Mouse (Mus musculus): Measurements from ENCODE around the gene Vsig10l. TPM values are rescaled to one million over a fixed set of nuclear protein-coding genes. Genes with fewer than 3 reads are reported as not detected.

Gene Vsig10l
- polyA plus RNA-seq, 1 experiment = 5.7 TPM

- 0 out of 2 replicates have a peak, but pooled peaks have one; percentile 9 for TF ChIP-seq POLR2A (IDR thresholded peaks at IDR 0.05; ENCODE audit: borderline replicate concordance, control insufficient read depth, low read depth, low read length)
- peak; percentile 25; the same call in 1 of the 2 replicates for TF ChIP-seq CTCF (IDR thresholded peaks at IDR 0.05; ENCODE audit: control insufficient read depth, insufficient read depth, low read length)
- H3K27ac ChIP-seq (ENCODE audit: control insufficient read depth, insufficient read depth, low read depth, low read length, poor library complexity) = peak overlapping the region; percentile 8; the same call in 1 of the 2 replicates
- WGBS = 10% methylated on average over 35 of the region's 35 CpGs
- peak overlapping the region; percentile 74 for H3K4me3 ChIP-seq (replicated peaks; ENCODE audit: control insufficient read depth, low read depth, low read length)
- peaks cover 2% of the 10 kb centered on the region for H3K4me1 ChIP-seq (ENCODE audit: control insufficient read depth, insufficient read depth, low read length)
Measured at GRCm38 (mm10) chr7:43464864-43465343, 2.0 kb downstream of the Vsig10l start.

GRCm38 (mm10) chr7:43465344-43466098 lies 2.6 kb downstream of the Vsig10l start:
- Histone ChIP-seq H3K27ac (ENCODE audit: control insufficient read depth, insufficient read depth, low read depth, low read length, poor library complexity) (peak overlapping the region; percentile 61), H3K4me1 (ENCODE audit: control insufficient read depth, insufficient read depth, low read length) (peaks cover 2% of the 10 kb centered on the region), H3K4me3 (replicated peaks; ENCODE audit: control insufficient read depth, low read depth, low read length) (peak overlapping the region; percentile 74)
- 0% methylated on average over 33 of the region's 33 CpGs for WGBS
- TF ChIP-seq POLR2A (IDR thresholded peaks at IDR 0.05; ENCODE audit: borderline replicate concordance, control insufficient read depth, low read depth, low read length) (0 out of 2 replicates have a peak, but pooled peaks have one; percentile 1), CTCF (IDR thresholded peaks at IDR 0.05; ENCODE audit: control insufficient read depth, insufficient read depth, low read length) (peak; percentile 11; the same call in 1 of the 2 replicates)

GRCm38 (mm10) chr7:43466099-43466694 lies 3.2 kb downstream of the Vsig10l start:
- WGBS = under 1% methylated on average over 33 of the region's 33 CpGs

GRCm38 (mm10) chr7:43470373-43470772 lies 7.4 kb downstream of the Vsig10l start:
- H3K4me3 ChIP-seq (replicated peaks; ENCODE audit: control insufficient read depth, low read depth, low read length) = no peak overlapping the region
- H3K4me1 ChIP-seq (ENCODE audit: control insufficient read depth, insufficient read depth, low read length) = no peaks in the 10 kb centered on the region
- no peak overlapping the region for H3K27ac ChIP-seq (ENCODE audit: control insufficient read depth, insufficient read depth, low read depth, low read length, poor library complexity)
- TF ChIP-seq CTCF (IDR thresholded peaks at IDR 0.05; ENCODE audit: control insufficient read depth, insufficient read depth, low read length) = peak; percentile 63
- no peak for TF ChIP-seq POLR2A (IDR thresholded peaks at IDR 0.05; ENCODE audit: borderline replicate concordance, control insufficient read depth, low read depth, low read length)
- WGBS = 67% methylated on average over 8 of the region's 8 CpGs

More at GRCm38 (mm10) chr7:43466099-43466694, 3.2 kb downstream of the Vsig10l start:
- Histone ChIP-seq H3K4me1 (ENCODE audit: control insufficient read depth, insufficient read depth, low read length) (peaks cover 2% of the 10 kb centered on the region), H3K27ac (ENCODE audit: control insufficient read depth, insufficient read depth, low read depth, low read length, poor library complexity) (peak overlapping the region; percentile 61), H3K4me3 (replicated peaks; ENCODE audit: control insufficient read depth, low read depth, low read length) (peak overlapping the region; percentile 74)
- TF ChIP-seq POLR2A (IDR thresholded peaks at IDR 0.05; ENCODE audit: borderline replicate concordance, control insufficient read depth, low read depth, low read length) = peak; percentile 38; the same call in 1 of the 2 replicates
- TF ChIP-seq CTCF (IDR thresholded peaks at IDR 0.05; ENCODE audit: control insufficient read depth, insufficient read depth, low read length) = peak; percentile 91

GRCm38 (mm10) chr7:43475706-43476105 lies 12.8 kb downstream of the Vsig10l start:
- TF ChIP-seq POLR2A (IDR thresholded peaks at IDR 0.05; ENCODE audit: borderline replicate concordance, control insufficient read depth, low read depth, low read length) (no peak), CTCF (IDR thresholded peaks at IDR 0.05; ENCODE audit: control insufficient read depth, insufficient read depth, low read length) (no peak)
- Histone ChIP-seq H3K27ac (ENCODE audit: control insufficient read depth, insufficient read depth, low read depth, low read length, poor library complexity) (no peak overlapping the region), H3K4me3 (replicated peaks; ENCODE audit: control insufficient read depth, low read depth, low read length) (no peak overlapping the region), H3K4me1 (ENCODE audit: control insufficient read depth, insufficient read depth, low read length) (no peaks in the 10 kb centered on the region)
- WGBS = 5% methylated on average over 23 of the region's 23 CpGs

GRCm38 (mm10) chr7:43476376-43476775 lies 13.4 kb downstream of the Vsig10l start:
- Histone ChIP-seq H3K4me3 (replicated peaks; ENCODE audit: control insufficient read depth, low read depth, low read length) (no peak overlapping the region), H3K4me1 (ENCODE audit: control insufficient read depth, insufficient read depth, low read length) (no peaks in the 10 kb centered on the region), H3K27ac (ENCODE audit: control insufficient read depth, insufficient read depth, low read depth, low read length, poor library complexity) (no peak overlapping the region)
- 13% methylated on average over 13 of the region's 13 CpGs for WGBS
- TF ChIP-seq CTCF (IDR thresholded peaks at IDR 0.05; ENCODE audit: control insufficient read depth, insufficient read depth, low read length) = no peak
- TF ChIP-seq POLR2A (IDR thresholded peaks at IDR 0.05; ENCODE audit: borderline replicate concordance, control insufficient read depth, low read depth, low read length) = no peak

- WGBS = 61% methylated on average over 3 of the region's 3 CpGs
- no peak overlapping the region for H3K27ac ChIP-seq (ENCODE audit: control insufficient read depth, insufficient read depth, low read depth, low read length, poor library complexity)
- TF ChIP-seq POLR2A (IDR thresholded peaks at IDR 0.05; ENCODE audit: borderline replicate concordance, control insufficient read depth, low read depth, low read length) (no peak), CTCF (IDR thresholded peaks at IDR 0.05; ENCODE audit: control insufficient read depth, insufficient read depth, low read length) (no peak)
- H3K4me1 ChIP-seq (ENCODE audit: control insufficient read depth, insufficient read depth, low read length) = no peaks in the 10 kb centered on the region
- H3K4me3 ChIP-seq (replicated peaks; ENCODE audit: control insufficient read depth, low read depth, low read length) = no peak overlapping the region
Measured at GRCm38 (mm10) chr7:43481191-43481590, 18.2 kb downstream of the Vsig10l start.

GRCm38 (mm10) chr7:43482090-43482716 lies 19.3 kb downstream of the Vsig10l start:
- WGBS = 68% methylated on average over 8 of the region's 8 CpGs
- TF ChIP-seq CTCF (IDR thresholded peaks at IDR 0.05; ENCODE audit: control insufficient read depth, insufficient read depth, low read length) = no peak
- no peak for TF ChIP-seq POLR2A (IDR thresholded peaks at IDR 0.05; ENCODE audit: borderline replicate concordance, control insufficient read depth, low read depth, low read length)
- no peak overlapping the region for H3K4me3 ChIP-seq (replicated peaks; ENCODE audit: control insufficient read depth, low read depth, low read length)

More at GRCm38 (mm10) chr7:43482090-43482716, 19.3 kb downstream of the Vsig10l start:
- no peaks in the 10 kb centered on the region for H3K4me1 ChIP-seq (ENCODE audit: control insufficient read depth, insufficient read depth, low read length)
- H3K27ac ChIP-seq (ENCODE audit: control insufficient read depth, insufficient read depth, low read depth, low read length, poor library complexity) = no peak overlapping the region
